In genomic region chr17:47769389-47770299, GRCm38 (mm10) we compare ENCODE assay signal across 19 mouse cellular contexts. TPM values are rescaled to one million over a fixed set of nuclear protein-coding genes. Genes with fewer than 3 reads are reported as not detected.
A peak's percentile ranks its signal among the peaks of the same experiment; 100 is the strongest.
DNase-seq lines count a peak whose midpoint lies in the region; ATAC-seq and TF ChIP-seq lines count a peak whose summit lies in the region.
"Had no signal": no experiment of that assay in that cellular context is flagged by ENCODE, and none has a peak within 500 bp of the region (broad histone marks: within the 10 kb centered on the region; RNA-seq: fewer than 3 reads in every experiment).

No protein-coding gene starts in this region.

- no peak for TF ChIP-seq CTCF in heart, postnatal 0 days (IDR thresholded peaks at IDR 0.05; ENCODE audit: low read depth)
- TF ChIP-seq CTCF in small intestine, adult 2 months (IDR thresholded peaks at IDR 0.05; ENCODE audit: extremely low read depth, insufficient read length, insufficient replicate concordance, low read depth, low read length), result no peak

- H3K4me2 ChIP-seq in heart, postnatal 0 days (ENCODE audit: low read depth, low read length), result no peak overlapping the region
- no peak overlapping the region for H3K4me2 ChIP-seq in midbrain, embryonic 14.5 days (ENCODE audit: low read length)
- H3K4me2 ChIP-seq: forebrain, embryonic 15.5 days; midbrain, embryonic 15.5 days; neural tube, embryonic 12.5 days had no signal

- intact Hi-C loops in heart, postnatal 10 days (cut with DNase I), result no loop called here

- H3K27ac ChIP-seq in heart, postnatal 0 days (ENCODE audit: low read depth), result 0 out of 2 replicates have a peak overlapping the region, but pooled peaks have one; percentile 39
- 0 out of 2 replicates have a peak overlapping the region, but pooled peaks have one; percentile 3 for H3K27ac ChIP-seq in limb, embryonic 10.5 days
- H3K27ac ChIP-seq in small intestine, adult 2 months (ENCODE audit: insufficient read depth, low read depth, low read length), result peak overlapping the region; percentile 53
- H3K27ac ChIP-seq in midbrain, embryonic 14.5 days (replicated peaks; ENCODE audit: low read depth, low read length), result no peak overlapping the region
- H3K27ac ChIP-seq: forebrain, embryonic 15.5 days; midbrain, embryonic 15.5 days; neural tube, embryonic 12.5 days; stomach, postnatal 0 days had no signal

- no peak overlapping the region for H3K9ac ChIP-seq in heart, postnatal 0 days (replicated peaks; ENCODE audit: low read depth, low read length)
- H3K9ac ChIP-seq in midbrain, embryonic 14.5 days (replicated peaks; ENCODE audit: low read length), result no peak overlapping the region
- H3K9ac ChIP-seq: forebrain, embryonic 15.5 days; midbrain, embryonic 15.5 days; neural tube, embryonic 12.5 days had no signal

- TF ChIP-seq EP300 in heart, postnatal 0 days (IDR thresholded peaks at IDR 0.05; ENCODE audit: low read depth), result no peak

- TF ChIP-seq POLR2A in small intestine, adult 2 months (IDR thresholded peaks at IDR 0.05; ENCODE audit: low read depth, low read length), result no peak

- no peak overlapping the region for H3K4me3 ChIP-seq in heart, postnatal 0 days (ENCODE audit: low read depth, low read length)
- no peak overlapping the region for H3K4me3 ChIP-seq in limb, embryonic 10.5 days
- H3K4me3 ChIP-seq in small intestine, adult 2 months (ENCODE audit: low read depth, low read length), result peak overlapping the region; percentile 10; the same call in 1 of the 2 replicates
- no peak overlapping the region for H3K4me3 ChIP-seq in midbrain, embryonic 14.5 days (replicated peaks; ENCODE audit: low read depth, low read length)
- H3K4me3 ChIP-seq: forebrain, embryonic 15.5 days; midbrain, embryonic 15.5 days; neural tube, embryonic 12.5 days had no signal

- H3K27me3 ChIP-seq in heart, postnatal 0 days (ENCODE audit: control insufficient read depth, insufficient read depth, low read length), result no peaks in the 10 kb centered on the region
- H3K27me3 ChIP-seq in limb, embryonic 10.5 days (ENCODE audit: low read depth, poor library complexity, severe bottlenecking), result peaks cover 33% of the 10 kb centered on the region
- no peaks in the 10 kb centered on the region for H3K27me3 ChIP-seq in small intestine, adult 2 months (ENCODE audit: control insufficient read depth, insufficient read depth, low read length)
- H3K27me3 ChIP-seq in midbrain, embryonic 14.5 days (ENCODE audit: control insufficient read depth, insufficient read depth, low read length), result no peaks in the 10 kb centered on the region
- H3K27me3 ChIP-seq: forebrain, embryonic 15.5 days; midbrain, embryonic 15.5 days; neural tube, embryonic 12.5 days had no signal

- WGBS in heart, postnatal 0 days, result 84% methylated on average over 11 of the region's 11 CpGs
- WGBS in limb, embryonic 10.5 days, result 88% methylated on average over 11 of the region's 11 CpGs
- 85% methylated on average over 11 of the region's 11 CpGs for WGBS in small intestine, adult 2 months
- 86% methylated on average over 11 of the region's 11 CpGs for WGBS in midbrain, embryonic 14.5 days

- ATAC-seq in heart, postnatal 0 days (ENCODE audit: insufficient read depth, low read depth), result no peak
- no peak for ATAC-seq in midbrain, embryonic 14.5 days (ENCODE audit: low FRiP score, low TSS enrichment)
- ATAC-seq: forebrain, embryonic 15.5 days; hindbrain, embryonic 16.5 days; midbrain, embryonic 15.5 days had no signal

- DNase-seq in heart, postnatal 0 days (ENCODE audit: low spot score), result no peak
- no peak for DNase-seq in heart, postnatal 10 days
- peak; percentile 71 to 76 for DNase-seq in spleen, postnatal 36 days (ENCODE audit: low spot score in 2 of 2)
- DNase-seq in spleen, adult 18-20 months, result no peak
- DNase-seq in limb, embryonic 10.5 days (ENCODE audit: low spot score), result no peak
- no peak for DNase-seq in kidney, adult 9 months
- no peak for DNase-seq in midbrain, embryonic 14.5 days
- DNase-seq: cerebellum, adult 9-11 months; layer of hippocampus, postnatal 36 days; right cerebral cortex, postnatal 4 days had no signal

- 0 out of 2 replicates have a peak, but pooled peaks cover 4% of the 10 kb centered on the region for H3K36me3 ChIP-seq in heart, postnatal 0 days (replicated peaks; ENCODE audit: control insufficient read depth, insufficient read depth, low read length)
- 0 out of 2 replicates have a peak, but pooled peaks cover 4% of the 10 kb centered on the region for H3K36me3 ChIP-seq in limb, embryonic 10.5 days
- no peaks in the 10 kb centered on the region; the same call in 1 of the 2 replicates for H3K36me3 ChIP-seq in small intestine, adult 2 months (ENCODE audit: control insufficient read depth, insufficient read depth, low read length)
- H3K36me3 ChIP-seq in midbrain, embryonic 14.5 days (ENCODE audit: control insufficient read depth, insufficient read depth, low read length), result no peaks in the 10 kb centered on the region
- H3K36me3 ChIP-seq: forebrain, embryonic 15.5 days; midbrain, embryonic 15.5 days; neural tube, embryonic 12.5 days had no signal

- H3K4me1 ChIP-seq in heart, postnatal 0 days (ENCODE audit: control insufficient read depth, insufficient read depth), result peaks cover 12% of the 10 kb centered on the region; the same call in 1 of the 2 replicates
- H3K4me1 ChIP-seq in limb, embryonic 10.5 days, result peaks cover 20% of the 10 kb centered on the region
- peaks cover 18% of the 10 kb centered on the region for H3K4me1 ChIP-seq in small intestine, adult 2 months (ENCODE audit: control insufficient read depth, insufficient read depth, insufficient read length, low read length)
- no peaks in the 10 kb centered on the region for H3K4me1 ChIP-seq in midbrain, embryonic 14.5 days (ENCODE audit: control insufficient read depth, insufficient read depth, low read length)
- H3K4me1 ChIP-seq: forebrain, embryonic 15.5 days; midbrain, embryonic 15.5 days; neural tube, embryonic 12.5 days had no signal

- H3K9me3 ChIP-seq in heart, postnatal 0 days (replicated peaks; ENCODE audit: control insufficient read depth, low read length), result peaks cover 5% of the 10 kb centered on the region; the same call in 1 of the 2 replicates
- no peaks in the 10 kb centered on the region for H3K9me3 ChIP-seq in limb, embryonic 10.5 days (replicated peaks)
- H3K9me3 ChIP-seq in midbrain, embryonic 14.5 days (ENCODE audit: control insufficient read depth, low read length), result peaks cover 6% of the 10 kb centered on the region; the same call in 1 of the 2 replicates
- H3K9me3 ChIP-seq: forebrain, embryonic 15.5 days; midbrain, embryonic 15.5 days had no signal

RNA-seq across cellular contexts. Expression of gene Tfeb, which starts 32.8 kb away (rescaled TPM):
- total RNA-seq in heart, postnatal 0 days (2014; rRNA removed; ENCODE audit: low replicate concordance), result 42.4 and 57.5 TPM in 2 replicates
- 26.9 and 27.9 TPM in 2 replicates for polyA plus RNA-seq in heart, postnatal 0 days (2015; fragmentation: Nextera tagmentation; extraction: Ambion mirVana)
- total RNA-seq in heart, postnatal 10 days (2021), result 10 to 100 TPM; 48.1 to 51.1 TPM
- 1.5 and 2.3 TPM in 2 replicates for polyA plus RNA-seq in limb, embryonic 10.5 days (2016; fragmentation: Nextera tagmentation; extraction: Ambion mirVana)
- polyA plus RNA-seq in small intestine, adult 2 months (2012; rRNA removed), result 27.5 and 60.3 TPM in 2 replicates
- polyA plus RNA-seq in midbrain, embryonic 14.5 days (2014; fragmentation: Nextera tagmentation; extraction: Ambion mirVana), result 1.6 and 2.7 TPM in 2 replicates

RNA-seq across cellular contexts. Expression of gene Pgc, which starts 43.0 kb away (rescaled TPM):
- 0.35 TPM in 1 of 2 replicates, not detected in the other for total RNA-seq in heart, postnatal 0 days (2014; rRNA removed; ENCODE audit: low replicate concordance)
- polyA plus RNA-seq in heart, postnatal 0 days (2015; fragmentation: Nextera tagmentation; extraction: Ambion mirVana), result not detected in 2 replicates
- total RNA-seq in heart, postnatal 10 days (2021), result not detected
- polyA plus RNA-seq in limb, embryonic 10.5 days (2016; fragmentation: Nextera tagmentation; extraction: Ambion mirVana), result not detected in 2 replicates
- polyA plus RNA-seq in small intestine, adult 2 months (2012; rRNA removed), result 12.3 and 443 TPM in 2 replicates
- not detected in 2 replicates for polyA plus RNA-seq in midbrain, embryonic 14.5 days (2014; fragmentation: Nextera tagmentation; extraction: Ambion mirVana)
- total RNA-seq: adrenal gland, postnatal 14 days; gastrocnemius, adult 8-10 months; heart, postnatal 25 days; layer of hippocampus, postnatal 36 days had no signal
- polyA plus RNA-seq: forebrain, embryonic 15.5 days; hindbrain, embryonic 16.5 days; midbrain, embryonic 15.5 days; neural tube, embryonic 12.5 days had no signal

Comparison
In these comparisons a context has a peak if more than half of its experiments do, and no peak if none do; other contexts are left out.
1. DNase-seq: peak in spleen, postnatal 36 days (2 of 2); none in heart, postnatal 0 days (single experiment), heart, postnatal 10 days (0 of 2), spleen, adult 18-20 months (0 of 2), limb, embryonic 10.5 days (single experiment), kidney, adult 9 months (single experiment) and midbrain, embryonic 14.5 days (single experiment).
2. RNA of gene Pgc, which starts 43.0 kb away (polyA plus RNA-seq): 12.3 to 443 TPM in small intestine, adult 2 months; not detected in heart, postnatal 0 days, not detected in limb, embryonic 10.5 days and not detected in midbrain, embryonic 14.5 days; every median in the first group is over 10 times any median in the second.